Comparison of ENCODE assay signal across 31 mouse cellular contexts in genomic region chr17:85725988-85726387, GRCm38 (mm10). TPM values are rescaled to one million over a fixed set of nuclear protein-coding genes. Genes with fewer than 3 reads are reported as not detected.
DNase-seq lines count a peak whose midpoint lies in the region; ATAC-seq lines count a peak whose summit lies in the region.
"Had no signal": no experiment of that assay in that cellular context is flagged by ENCODE, and none has a peak within 500 bp of the region (broad histone marks: within the 10 kb centered on the region; RNA-seq: fewer than 3 reads in every experiment).

No protein-coding gene starts in this region.

- H3K9ac ChIP-seq in heart, embryonic 12.5 days, result no peak overlapping the region
- no peak overlapping the region for H3K9ac ChIP-seq in liver, embryonic 13.5 days
- no peak overlapping the region for H3K9ac ChIP-seq in liver, embryonic 11.5 days (ENCODE audit: low read depth, low read length)
- H3K9ac ChIP-seq: embryonic facial prominence, embryonic 15.5 days; hindbrain, embryonic 13.5 days; limb, embryonic 13.5 days; midbrain, embryonic 15.5 days; neural tube, embryonic 15.5 days had no signal

- no peak overlapping the region for H3K4me3 ChIP-seq in heart, embryonic 12.5 days
- H3K4me3 ChIP-seq in liver, embryonic 13.5 days (replicated peaks), result no peak overlapping the region
- no peak overlapping the region for H3K4me3 ChIP-seq in liver, embryonic 11.5 days (ENCODE audit: low read depth, low read length)
- H3K4me3 ChIP-seq in erythroblast, embryonic 14.5 days (replicated peaks), result peak overlapping the region; percentile 56
- H3K4me3 ChIP-seq in forebrain, embryonic 10.5 days, result no peak overlapping the region
- H3K4me3 ChIP-seq: embryonic facial prominence, embryonic 10.5 days; embryonic facial prominence, embryonic 15.5 days; hindbrain, embryonic 13.5 days; limb, embryonic 13.5 days; midbrain, embryonic 10.5 days; midbrain, embryonic 15.5 days; neural tube, embryonic 15.5 days had no signal

- WGBS in heart, embryonic 12.5 days, result 68% methylated on average over 9 of the region's 9 CpGs
- WGBS in liver, embryonic 13.5 days (ENCODE audit: insufficient replicate concordance), result 62% methylated on average over 9 of the region's 9 CpGs
- 78% methylated on average over 9 of the region's 9 CpGs for WGBS in liver, embryonic 11.5 days
- 87% methylated on average over 9 of the region's 9 CpGs for WGBS in forebrain, embryonic 10.5 days

- H3K27ac ChIP-seq in heart, embryonic 12.5 days (ENCODE audit: poor library complexity, severe bottlenecking), result no peak overlapping the region
- H3K27ac ChIP-seq in liver, embryonic 13.5 days, result no peak overlapping the region
- H3K27ac ChIP-seq in liver, embryonic 11.5 days (ENCODE audit: low read depth, low read length), result no peak overlapping the region
- no peak overlapping the region for H3K27ac ChIP-seq in forebrain, embryonic 10.5 days
- H3K27ac ChIP-seq: embryonic facial prominence, embryonic 10.5 days; embryonic facial prominence, embryonic 15.5 days; hindbrain, embryonic 13.5 days; kidney, postnatal 0 days; limb, embryonic 13.5 days; macrophage; midbrain, embryonic 10.5 days; midbrain, embryonic 15.5 days; neural tube, embryonic 15.5 days had no signal

- no peaks in the 10 kb centered on the region for H3K36me3 ChIP-seq in heart, embryonic 12.5 days
- H3K36me3 ChIP-seq in liver, embryonic 13.5 days, result no peaks in the 10 kb centered on the region
- H3K36me3 ChIP-seq in liver, embryonic 11.5 days (ENCODE audit: control insufficient read depth, insufficient read depth, low read length), result no peaks in the 10 kb centered on the region
- peaks cover 3% of the 10 kb centered on the region for H3K36me3 ChIP-seq in erythroblast, embryonic 14.5 days (ENCODE audit: control insufficient read depth)
- H3K36me3 ChIP-seq in forebrain, embryonic 10.5 days (replicated peaks), result no peaks in the 10 kb centered on the region
- H3K36me3 ChIP-seq: embryonic facial prominence, embryonic 10.5 days; embryonic facial prominence, embryonic 15.5 days; hindbrain, embryonic 13.5 days; limb, embryonic 13.5 days; midbrain, embryonic 10.5 days; midbrain, embryonic 15.5 days; neural tube, embryonic 15.5 days had no signal

- H3K4me1 ChIP-seq in heart, embryonic 12.5 days (replicated peaks), result no peaks in the 10 kb centered on the region
- H3K4me1 ChIP-seq in liver, embryonic 13.5 days (replicated peaks), result no peaks in the 10 kb centered on the region
- H3K4me1 ChIP-seq in liver, embryonic 11.5 days (replicated peaks; ENCODE audit: control insufficient read depth, insufficient read depth, low read length), result no peaks in the 10 kb centered on the region
- peaks cover 11% of the 10 kb centered on the region for H3K4me1 ChIP-seq in erythroblast, embryonic 14.5 days (ENCODE audit: control insufficient read depth)
- no peaks in the 10 kb centered on the region for H3K4me1 ChIP-seq in forebrain, embryonic 10.5 days
- H3K4me1 ChIP-seq: embryonic facial prominence, embryonic 15.5 days; hindbrain, embryonic 13.5 days; limb, embryonic 13.5 days; midbrain, embryonic 10.5 days; midbrain, embryonic 15.5 days; neural tube, embryonic 15.5 days had no signal

- DNase-seq in heart, adult 11 months, result peak; percentile 58
- peak; percentile 6 for DNase-seq in liver, embryonic 13.5 days
- no peak for DNase-seq in liver, embryonic 11.5 days (ENCODE audit: low spot score)
- DNase-seq in adrenal gland, adult (ENCODE audit: inconsistent age in 2 of 2, low spot score in 1 of 2), result no peak
- no peak for DNase-seq in forebrain, embryonic 10.5 days (ENCODE audit: extremely low spot score, low spot score)
- DNase-seq: adrenal gland, postnatal 10 days; cerebellum, adult 2 months; cerebellum, postnatal 25 days; heart, postnatal 10 days; kidney, adult 8-10 months; kidney, postnatal 4 days; lung, adult 2 months; lung, postnatal 10 days; thymus, adult 2 months; thymus, postnatal 36 days had no signal

- no peaks in the 10 kb centered on the region; the same call in 1 of the 2 replicates for H3K9me3 ChIP-seq in heart, embryonic 12.5 days (replicated peaks)
- no peaks in the 10 kb centered on the region for H3K9me3 ChIP-seq in liver, embryonic 13.5 days (replicated peaks)
- H3K9me3 ChIP-seq in liver, embryonic 11.5 days (ENCODE audit: control insufficient read depth, low read length), result no peaks in the 10 kb centered on the region
- peaks cover 18% of the 10 kb centered on the region for H3K9me3 ChIP-seq in erythroblast, embryonic 14.5 days (ENCODE audit: control insufficient read depth, low read length)
- H3K9me3 ChIP-seq in forebrain, embryonic 10.5 days, result no peaks in the 10 kb centered on the region
- H3K9me3 ChIP-seq: embryonic facial prominence, embryonic 10.5 days; embryonic facial prominence, embryonic 15.5 days; hindbrain, embryonic 13.5 days; limb, embryonic 13.5 days; midbrain, embryonic 10.5 days; midbrain, embryonic 15.5 days; neural tube, embryonic 15.5 days had no signal

- no peak for ATAC-seq in heart, embryonic 12.5 days (ENCODE audit: insufficient number of reproducible peaks, low FRiP score)
- peak; percentile 50; the same call in 1 of the 2 replicates for ATAC-seq in liver, embryonic 13.5 days (ENCODE audit: low read depth)
- ATAC-seq in liver, embryonic 11.5 days (replicated peaks; ENCODE audit: low FRiP score), result no peak
- peak; percentile 96 for ATAC-seq in megakaryocyte-erythroid progenitor cell, adult 5-6 weeks (replicated peaks; ENCODE audit: low FRiP score, low TSS enrichment, poor library complexity, severe bottlenecking)
- ATAC-seq: forebrain, embryonic 16.5 days; intestine, embryonic 16.5 days; midbrain, embryonic 15.5 days had no signal

- no peak overlapping the region for H3K4me2 ChIP-seq in heart, embryonic 12.5 days
- H3K4me2 ChIP-seq in liver, embryonic 13.5 days, result no peak overlapping the region
- no peak overlapping the region for H3K4me2 ChIP-seq in liver, embryonic 11.5 days
- H3K4me2 ChIP-seq: embryonic facial prominence, embryonic 15.5 days; hindbrain, embryonic 13.5 days; limb, embryonic 13.5 days; midbrain, embryonic 15.5 days; neural tube, embryonic 15.5 days had no signal

- peaks cover 6% of the 10 kb centered on the region; the same call in 1 of the 2 replicates for H3K27me3 ChIP-seq in heart, embryonic 12.5 days (replicated peaks)
- no peaks in the 10 kb centered on the region for H3K27me3 ChIP-seq in liver, embryonic 13.5 days
- H3K27me3 ChIP-seq in liver, embryonic 11.5 days (replicated peaks; ENCODE audit: control insufficient read depth, insufficient read depth, low read length), result no peaks in the 10 kb centered on the region
- no peaks in the 10 kb centered on the region for H3K27me3 ChIP-seq in erythroblast, embryonic 14.5 days (ENCODE audit: control insufficient read depth)
- peaks cover 6% of the 10 kb centered on the region; the same call in 1 of the 2 replicates for H3K27me3 ChIP-seq in forebrain, embryonic 10.5 days (ENCODE audit: poor library complexity, severe bottlenecking)
- H3K27me3 ChIP-seq: CH12.LX; embryonic facial prominence, embryonic 15.5 days; limb, embryonic 13.5 days; midbrain, embryonic 15.5 days; neural tube, embryonic 15.5 days had no signal

RNA-seq across cellular contexts. Expression of gene Six2, which starts 37.9 kb away (rescaled TPM):
- polyA plus RNA-seq in heart, embryonic 12.5 days (2016; fragmentation: Nextera tagmentation; extraction: Ambion mirVana), result 0.18 and 0.26 TPM in 2 replicates
- 0.12 TPM in 1 of 2 replicates, not detected in the other for polyA plus RNA-seq in liver, embryonic 13.5 days (2015; fragmentation: Nextera tagmentation; extraction: Ambion mirVana)
- polyA plus RNA-seq in liver, embryonic 11.5 days (2014; fragmentation: Nextera tagmentation; extraction: Ambion mirVana), result 0.69 and 1.0 TPM in 2 replicates
- polyA plus RNA-seq in erythroblast, embryonic 14.5 days (2012), result not detected in 2 replicates
- 0.27 TPM in 1 of 2 replicates, not detected in the other for total RNA-seq in megakaryocyte-erythroid progenitor cell, adult 5-6 weeks (2014; fragmentation: Nextera tagmentation)
- total RNA-seq in megakaryocyte-erythroid progenitor cell, adult 5-6 weeks (2017), result not detected in 2 replicates
- polyA plus RNA-seq in forebrain, embryonic 10.5 days (2016; fragmentation: Nextera tagmentation; extraction: Ambion mirVana), result 9.7 and 10.9 TPM in 2 replicates
- polyA plus RNA-seq: C2C12; macrophage; neural tube, embryonic 15.5 days had no signal

Comparison
In these comparisons a context has a peak if more than half of its experiments do, and no peak if none do; other contexts are left out.
1. DNase-seq: peak in heart, adult 11 months (single experiment) and liver, embryonic 13.5 days (single experiment); none in liver, embryonic 11.5 days (single experiment), adrenal gland, adult (0 of 2) and forebrain, embryonic 10.5 days (single experiment).
2. ATAC-seq: peak in liver, embryonic 13.5 days (single experiment) and megakaryocyte-erythroid progenitor cell, adult 5-6 weeks (single experiment); none in heart, embryonic 12.5 days (single experiment) and liver, embryonic 11.5 days (single experiment).